Mouse (Mus musculus) adrenal gland, adult 2 months (tissue): ENCODE results near the gene Adgrb2. TPM values are rescaled to one million over a fixed set of nuclear protein-coding genes. Genes with fewer than 3 reads are reported as not detected.

Experiments used
- DNase-seq: peaks from one replicate; pipeline ENCODE4 v3.0.0; 2021
- long read RNA-seq: library from polyadenylated mRNA; stranded (forward); transcript quantifications from one replicate; pipeline ENCODE4 v2.0.0, GENCODE M21; 2021
- polyA plus RNA-seq: library from polyadenylated mRNA; depleted of rRNA; stranded (reverse); fragments of >200 nt; gene quantifications from 2 replicates; pipeline ENCODE4 v1.2.3, GENCODE M21; 2012; rRNA removed
- total RNA-seq, 2 experiments: library from RNA; stranded (reverse); gene quantifications; 2 replicates each; pipeline ENCODE4 v1.2.3; 2021

The Adgrb2 gene
- total RNA-seq = 10 to 100 TPM; 18.7 to 24.9 TPM
- polyA plus RNA-seq = 87.5 and 105 TPM in 2 replicates
- long read RNA-seq, full-length matches to known transcripts = 1 of 20 reads
- long read RNA-seq, partial matches to known transcripts = 11 of 20 reads
- long read RNA-seq, other reads (novel, unspliced or antisense) = 8 of 20 reads

DNA sequence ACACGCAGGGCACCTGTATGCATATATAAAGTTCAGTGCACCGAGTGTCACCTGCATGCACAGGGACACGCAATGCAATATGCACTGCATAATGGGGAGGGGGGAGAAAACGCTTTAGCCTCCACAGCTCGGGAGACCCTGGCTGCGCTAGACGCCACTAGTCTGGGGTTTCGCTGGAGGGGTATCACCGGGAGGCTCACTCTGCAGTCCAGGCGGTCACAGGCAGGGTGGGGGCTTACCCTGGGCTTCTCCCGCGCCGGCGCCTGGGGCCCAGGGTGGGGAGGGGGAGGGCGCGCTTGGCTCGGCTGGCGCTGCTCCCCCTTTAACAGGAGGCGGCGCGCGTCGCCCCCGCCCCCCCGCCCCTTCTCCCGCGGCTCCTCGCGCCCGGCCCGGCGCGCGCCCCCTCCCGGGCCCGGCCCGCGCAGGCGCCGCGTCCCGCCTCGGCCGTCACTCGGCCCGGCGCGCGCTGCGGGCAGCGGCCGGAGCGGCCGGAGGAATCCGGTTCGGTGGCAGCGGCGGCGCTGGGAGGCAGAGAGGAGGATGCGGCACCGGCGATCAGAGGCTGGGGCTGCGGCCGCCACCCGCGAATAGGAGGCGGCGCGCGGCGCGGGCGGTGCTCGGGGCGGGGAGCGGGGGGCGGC is at the start of gene Adgrb2:
Gene Adgrb2, plus strand, starts transcription at position 450 of the 641 bp plus-strand sequence.
- DNase-seq = peak; percentile 60

DNA sequence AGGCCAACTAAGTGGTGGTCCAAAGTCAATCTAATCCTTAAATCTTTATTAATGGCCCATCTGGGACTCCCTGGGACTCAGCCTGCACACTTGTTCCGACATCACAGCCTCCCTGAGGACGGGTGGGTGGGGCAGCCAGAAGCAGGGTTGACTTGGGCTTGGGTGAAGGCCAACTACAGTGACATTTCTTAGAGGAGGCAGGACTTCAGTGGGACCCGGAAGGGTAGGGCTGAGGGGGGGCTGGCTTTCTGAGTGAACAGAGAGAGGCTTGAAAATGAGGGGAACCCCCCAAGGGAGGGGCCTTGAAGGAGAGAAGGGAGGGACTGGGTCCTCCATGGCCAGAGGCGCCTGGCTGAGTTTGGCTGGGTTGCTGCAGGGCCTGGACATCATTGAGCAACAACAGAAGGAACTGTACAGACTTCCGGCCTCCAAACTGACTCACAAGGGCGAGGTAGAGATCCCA is 33.3 kb upstream of the Adgrb2 start:
- peak; percentile 52 for DNase-seq

DNA sequence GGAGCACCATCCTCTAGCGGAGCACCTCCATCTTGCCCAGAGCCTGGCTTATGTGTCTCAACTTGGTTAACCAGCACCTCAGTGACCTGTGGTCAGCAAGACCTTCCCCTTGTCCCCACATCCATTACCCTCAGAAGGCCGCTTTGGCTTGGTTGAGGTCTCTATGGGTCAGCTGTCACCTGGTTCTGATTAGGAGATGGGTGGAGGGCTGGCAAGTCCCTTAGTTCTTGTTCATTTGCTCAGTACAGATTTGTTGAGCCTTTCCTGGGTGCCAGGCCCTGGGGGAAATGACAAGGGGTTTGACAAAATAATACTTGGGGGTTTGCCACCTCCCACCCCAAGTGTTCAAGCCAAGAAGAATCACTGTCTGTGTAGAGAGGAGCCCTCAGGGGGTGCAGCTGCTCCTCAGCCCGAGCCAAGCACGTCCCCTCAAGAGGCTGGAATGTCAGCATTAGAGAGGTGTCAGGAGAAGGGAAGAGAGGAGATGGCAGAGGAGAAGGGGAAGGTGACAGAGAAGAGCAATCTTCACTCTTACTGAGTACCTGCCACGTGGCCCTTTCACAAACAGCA is 32.3 kb upstream of the Adgrb2 start:
- DNase-seq = no peak

DNA sequence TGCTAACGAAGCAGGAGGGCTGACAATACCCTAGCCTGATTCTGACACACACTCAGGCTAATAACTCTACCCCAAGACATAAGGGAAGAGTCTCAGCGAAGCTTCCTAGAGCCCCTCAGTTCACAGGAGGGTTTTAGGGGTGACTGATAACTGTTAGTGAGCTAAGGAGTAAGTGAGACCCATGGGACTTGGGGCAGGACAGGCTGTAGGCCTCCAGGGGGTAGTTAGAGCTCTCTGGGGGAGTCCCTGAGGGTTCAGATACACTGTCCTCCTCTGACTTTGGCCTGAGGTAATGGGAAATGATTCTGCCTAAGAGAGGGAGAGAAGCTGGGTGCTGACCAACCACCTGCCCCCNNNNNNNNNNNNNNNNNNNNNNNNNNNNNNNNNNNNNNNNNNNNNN is 30.1 kb upstream of the Adgrb2 start:
- DNase-seq = no peak

DNA sequence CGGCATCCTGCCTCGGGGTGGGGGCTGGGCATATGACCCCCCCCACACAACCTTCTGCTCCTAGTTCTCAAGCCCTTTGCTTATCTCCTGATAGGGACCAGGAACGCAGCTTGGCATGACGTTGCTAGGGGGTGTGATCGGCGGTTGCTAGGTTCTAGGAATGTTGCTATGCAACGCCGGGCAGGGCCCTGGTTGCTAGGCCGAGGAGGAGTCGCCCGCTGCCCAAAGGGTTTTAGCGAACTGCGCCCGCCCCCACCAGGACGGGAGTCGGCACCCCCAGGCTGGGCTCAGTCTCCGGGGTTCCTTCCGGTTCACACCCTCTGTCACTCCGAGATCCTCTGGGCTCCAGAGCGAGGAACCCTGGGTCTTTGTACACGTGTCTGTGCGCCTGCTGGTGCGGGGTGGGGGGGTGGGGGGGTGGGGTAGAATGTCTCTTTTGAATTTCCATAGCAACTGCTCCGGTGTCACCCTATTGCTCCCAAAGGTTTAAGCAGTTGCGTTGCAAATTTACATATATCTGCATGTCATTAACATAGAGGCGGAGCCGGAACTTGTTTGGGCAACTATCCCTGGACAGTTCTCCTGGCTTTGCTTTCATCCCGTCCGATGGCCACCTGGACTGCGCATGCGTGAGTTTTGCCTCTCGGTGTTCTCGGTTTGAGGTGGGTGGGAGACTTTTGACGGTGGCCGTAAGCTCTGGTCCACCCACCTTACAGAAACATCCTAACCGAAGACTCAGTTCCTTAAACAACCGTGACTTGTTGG is 24.3 kb upstream of the Adgrb2 start:
- DNase-seq = peak; percentile 90

DNA sequence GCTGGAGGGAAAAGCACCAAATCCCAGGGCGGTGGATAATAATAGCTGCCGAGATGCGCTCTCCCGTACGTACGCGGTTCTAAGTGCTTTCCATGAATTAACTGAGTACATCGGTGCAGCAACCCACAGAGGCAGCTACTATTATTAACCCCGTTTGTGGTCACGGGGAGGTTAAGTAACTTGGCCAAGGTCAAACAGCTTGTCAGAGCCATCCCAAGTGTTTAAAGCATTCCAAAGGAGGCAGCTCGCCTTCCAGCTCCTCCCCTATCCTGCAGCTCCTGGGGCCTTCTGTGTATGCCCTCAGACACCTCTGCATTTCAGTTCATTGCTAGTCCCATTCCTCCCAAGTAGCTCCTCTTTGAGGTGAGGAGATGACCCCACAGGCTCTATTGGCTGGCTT is 19.4 kb upstream of the Adgrb2 start:
- no peak for DNase-seq

DNA sequence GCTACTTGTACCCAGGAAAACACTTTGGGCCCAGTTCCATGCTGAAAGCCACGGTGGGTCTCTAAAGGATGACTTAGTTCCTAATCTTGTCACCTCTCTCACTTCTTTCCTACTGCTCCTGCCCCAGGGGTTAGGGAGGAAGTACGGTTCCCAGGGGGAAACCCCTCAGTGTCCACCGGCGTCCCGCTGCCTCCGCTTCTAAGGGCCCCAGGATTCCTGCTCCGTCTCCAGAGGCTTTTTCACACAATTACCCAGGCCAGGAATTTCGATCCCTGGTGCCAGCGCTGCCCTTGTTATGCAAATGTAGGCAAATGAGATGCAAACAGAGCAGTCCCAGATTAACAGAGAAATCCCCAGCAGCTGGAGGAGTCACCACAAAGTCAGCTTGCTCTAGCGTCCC is 18.5 kb upstream of the Adgrb2 start:
- DNase-seq = no peak

DNA sequence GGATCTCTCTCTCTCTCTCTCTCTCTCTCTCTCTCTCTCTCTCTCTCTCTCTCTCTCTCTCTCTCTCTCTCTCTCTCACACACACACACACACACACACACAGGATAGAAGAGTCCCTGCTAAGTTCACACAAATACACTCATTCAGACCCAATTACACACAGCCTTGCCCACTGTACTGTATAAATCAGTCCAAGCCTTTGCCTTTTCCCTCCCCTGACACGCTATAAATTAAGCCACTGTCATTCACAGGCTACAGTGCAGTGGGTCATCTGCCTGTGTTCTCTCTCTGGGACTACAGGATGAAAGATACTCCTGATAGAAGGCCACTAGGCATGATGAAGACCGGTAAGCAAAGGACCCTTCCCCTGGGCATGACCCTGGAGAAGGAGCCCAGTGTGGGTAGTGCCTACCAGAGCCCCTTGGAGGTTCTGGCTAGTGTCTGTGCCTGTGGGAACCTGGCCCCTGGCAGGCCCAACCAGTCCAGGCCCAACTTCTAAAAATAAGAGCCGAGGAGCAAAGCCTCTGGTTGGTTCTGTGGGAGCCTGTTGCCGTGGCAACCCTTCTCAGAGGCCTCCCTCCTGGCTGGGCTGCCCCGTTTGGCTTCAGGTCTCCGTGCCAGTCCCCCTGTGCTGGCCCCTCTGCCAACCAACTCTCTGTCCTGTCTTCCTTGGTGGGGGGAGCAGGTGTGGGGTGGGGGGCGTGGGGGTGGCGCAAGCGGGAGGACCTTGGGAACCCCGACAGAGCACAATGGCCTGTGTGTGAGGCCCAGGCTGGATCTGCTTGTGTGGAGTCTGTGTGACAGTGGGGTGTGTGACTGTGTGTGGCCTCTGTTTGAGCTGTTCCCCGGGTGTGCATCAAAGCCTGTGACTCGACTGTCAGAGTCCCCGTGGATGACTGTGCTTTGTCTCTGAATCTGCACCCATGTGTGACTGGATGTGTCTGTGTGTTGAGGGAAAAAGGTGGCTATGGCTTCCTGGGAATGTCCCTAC is 17.4 kb upstream of the Adgrb2 start:
- DNase-seq = no peak

DNA sequence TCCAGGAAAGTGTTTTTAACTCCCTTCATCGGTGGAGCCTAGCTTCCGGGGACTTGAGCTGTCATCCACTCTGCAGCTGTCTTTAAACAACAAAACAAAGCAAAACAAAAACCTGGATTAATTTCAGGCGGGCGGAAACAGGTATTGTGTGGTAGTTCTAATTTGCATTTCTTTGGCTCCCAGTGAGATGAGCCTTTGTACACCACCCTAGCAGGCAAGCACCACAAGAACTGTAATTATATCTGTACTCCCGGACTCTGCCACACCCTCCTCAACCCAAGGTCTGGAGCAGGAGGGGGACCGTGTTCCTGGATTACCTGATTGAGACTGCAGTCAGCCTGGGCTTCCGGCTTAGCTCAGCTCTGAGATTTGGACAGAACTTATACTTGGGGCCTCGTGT is 14.5 kb upstream of the Adgrb2 start:
- DNase-seq = no peak

DNA sequence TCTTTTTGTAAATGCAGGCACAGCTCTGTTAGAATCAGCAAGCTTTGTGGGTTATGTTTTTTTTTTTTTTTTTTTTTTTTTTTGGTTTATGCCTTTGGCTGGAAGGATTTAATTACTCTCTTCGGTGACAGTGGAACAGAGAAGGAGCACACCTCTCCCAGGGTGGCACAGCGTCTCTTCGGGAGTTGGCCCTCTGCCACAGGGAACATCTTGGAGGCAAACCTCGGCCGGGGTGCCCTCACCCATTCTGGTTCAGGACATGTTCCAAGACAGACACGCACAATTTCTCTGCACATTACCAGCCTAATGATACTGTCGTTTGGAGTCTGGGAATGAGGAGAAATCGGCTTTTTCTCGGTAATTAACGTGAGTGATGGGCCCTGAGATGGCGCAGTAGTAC is 13.8 kb upstream of the Adgrb2 start:
- no peak for DNase-seq

DNA sequence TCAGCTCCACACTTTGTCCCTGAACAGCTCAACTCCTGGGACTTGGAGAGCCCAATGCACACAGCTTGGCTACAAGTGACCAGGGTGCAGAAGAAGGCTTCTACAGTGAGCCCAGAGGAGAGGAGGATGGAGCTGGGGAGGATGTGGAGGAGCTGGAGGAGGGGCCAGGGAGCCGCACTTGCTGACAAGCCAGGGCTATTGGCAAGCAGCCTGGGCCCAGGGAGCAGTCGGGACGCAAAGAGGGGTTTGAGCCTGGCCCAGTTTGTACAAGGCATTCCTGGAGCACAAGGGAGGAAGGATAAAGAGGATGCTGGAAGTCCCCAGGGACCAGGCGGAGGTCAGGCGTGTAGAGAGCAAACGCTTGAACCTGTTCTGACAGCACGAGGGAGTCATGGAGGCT is 12.7 kb upstream of the Adgrb2 start:
- no peak for DNase-seq

DNA sequence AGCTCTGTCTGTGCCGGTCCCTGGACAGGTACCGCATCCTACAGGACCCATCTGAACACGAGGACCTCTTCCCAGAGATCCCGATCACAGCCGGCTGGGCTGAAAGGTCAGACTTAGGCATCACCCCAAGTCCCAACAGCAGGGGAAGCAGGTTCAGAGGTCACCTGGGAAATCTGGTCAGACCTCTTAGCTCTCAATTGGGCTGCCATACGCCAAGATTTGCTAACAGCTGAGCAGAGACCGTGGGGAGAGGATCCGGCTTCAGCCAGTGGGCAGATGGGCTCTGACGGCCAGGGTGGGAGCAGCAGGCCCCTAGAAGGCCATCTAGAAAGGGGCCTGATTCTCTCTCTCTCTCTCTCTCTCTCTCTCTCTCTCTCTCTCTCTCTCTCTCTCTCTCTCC is 10.4 kb upstream of the Adgrb2 start:
- no peak for DNase-seq

DNA sequence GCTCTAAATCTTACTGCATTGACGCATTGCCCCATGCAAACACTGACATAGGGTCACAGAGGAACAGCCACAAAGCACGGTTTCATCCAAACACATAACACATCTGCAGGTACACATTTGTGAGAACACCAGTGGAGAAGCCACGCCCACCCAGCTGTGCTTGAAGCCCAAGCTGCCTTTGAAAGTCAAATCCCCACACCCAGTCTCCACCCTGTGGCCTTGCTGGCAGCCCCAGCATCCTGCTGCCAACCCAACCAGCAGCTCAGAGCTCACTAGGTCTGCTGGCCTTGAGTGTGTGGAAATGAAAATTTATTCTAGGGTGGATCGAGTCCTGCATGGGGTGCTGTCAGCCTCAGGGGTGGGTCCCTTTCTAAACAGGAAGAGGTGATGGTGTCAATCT is 7.4 kb upstream of the Adgrb2 start:
- peak; percentile 75 for DNase-seq

DNA sequence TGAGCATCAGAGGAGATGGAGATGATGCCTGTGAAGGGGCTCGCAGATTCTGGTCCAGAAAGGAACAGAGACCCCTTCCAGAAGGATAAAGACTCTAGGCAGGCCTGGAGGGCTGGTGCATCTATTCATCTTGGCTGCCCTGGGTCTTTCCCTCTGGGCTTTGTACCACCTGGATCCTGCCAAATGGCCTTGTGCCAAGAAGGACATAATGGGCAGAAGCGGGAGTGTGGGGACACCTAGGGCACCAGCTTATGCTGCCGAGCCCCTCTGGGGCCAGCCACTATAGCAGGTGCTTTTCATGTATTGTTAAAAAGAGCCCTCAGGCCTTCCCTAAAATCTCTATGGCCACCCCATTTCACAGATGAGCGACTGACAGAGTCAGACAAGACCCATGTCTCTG is 6.4 kb upstream of the Adgrb2 start:
- DNase-seq = no peak

DNA sequence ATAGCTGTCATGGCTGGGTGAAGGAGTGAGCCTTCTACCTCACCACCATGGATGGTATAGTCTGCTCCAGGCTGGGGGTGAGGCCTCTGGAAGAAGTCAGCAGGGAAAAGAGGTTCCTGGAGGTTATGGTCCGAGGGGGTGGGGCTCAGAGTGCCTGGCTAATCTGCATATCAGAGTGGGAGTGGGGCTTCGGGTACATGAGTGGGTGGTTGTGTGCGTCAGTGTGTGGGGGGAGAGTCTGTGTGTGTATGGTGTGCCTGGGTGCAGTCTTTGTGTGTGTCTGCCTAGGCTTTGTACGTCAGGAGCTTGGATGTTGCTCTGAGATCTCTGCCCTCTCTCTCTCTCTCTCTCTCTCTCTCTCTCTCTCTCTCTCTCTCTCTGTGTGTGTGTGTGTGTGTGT is 5.7 kb upstream of the Adgrb2 start:
- DNase-seq = no peak

DNA sequence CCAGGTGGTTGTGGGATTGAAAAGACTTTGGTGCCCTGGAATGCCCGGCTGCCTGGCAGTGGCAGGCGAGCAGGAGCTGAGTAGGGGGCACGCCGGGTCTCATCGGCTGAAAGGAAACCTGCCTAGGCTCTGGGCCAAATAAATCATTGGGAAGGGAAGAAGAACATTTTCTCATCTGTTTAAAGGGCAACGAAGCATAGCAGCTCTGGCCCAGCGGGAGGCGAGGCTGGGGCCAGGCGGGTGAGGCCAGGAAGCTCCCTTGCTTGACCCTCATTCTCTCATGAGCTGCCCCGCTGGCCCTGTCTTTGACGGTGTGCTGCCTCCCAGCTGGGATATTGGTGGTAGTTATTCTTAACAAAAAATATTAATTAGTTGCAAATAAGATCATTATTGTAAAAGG is 3.0 kb upstream of the Adgrb2 start:
- DNase-seq = no peak

DNA sequence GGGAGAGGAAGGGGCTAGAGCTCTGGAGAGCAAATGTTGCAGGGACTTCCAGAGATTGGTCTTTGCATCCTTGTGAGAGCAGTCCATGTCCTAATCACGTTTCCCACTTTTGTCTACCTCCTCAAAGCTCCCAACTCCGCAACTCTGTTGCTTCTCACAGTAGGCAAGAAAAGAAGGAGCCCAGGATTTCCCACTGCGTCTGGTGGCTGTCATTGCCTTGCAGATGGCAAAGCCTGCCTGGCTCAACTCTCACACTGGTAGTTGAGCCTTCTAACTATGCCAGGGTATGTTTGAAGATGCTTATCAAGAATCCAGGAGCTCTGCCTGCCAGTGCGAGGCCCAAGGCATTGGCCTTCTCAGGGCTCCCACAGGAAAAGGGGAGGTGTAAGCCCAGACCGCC is 1.6 kb upstream of the Adgrb2 start:
- no peak for DNase-seq

DNA sequence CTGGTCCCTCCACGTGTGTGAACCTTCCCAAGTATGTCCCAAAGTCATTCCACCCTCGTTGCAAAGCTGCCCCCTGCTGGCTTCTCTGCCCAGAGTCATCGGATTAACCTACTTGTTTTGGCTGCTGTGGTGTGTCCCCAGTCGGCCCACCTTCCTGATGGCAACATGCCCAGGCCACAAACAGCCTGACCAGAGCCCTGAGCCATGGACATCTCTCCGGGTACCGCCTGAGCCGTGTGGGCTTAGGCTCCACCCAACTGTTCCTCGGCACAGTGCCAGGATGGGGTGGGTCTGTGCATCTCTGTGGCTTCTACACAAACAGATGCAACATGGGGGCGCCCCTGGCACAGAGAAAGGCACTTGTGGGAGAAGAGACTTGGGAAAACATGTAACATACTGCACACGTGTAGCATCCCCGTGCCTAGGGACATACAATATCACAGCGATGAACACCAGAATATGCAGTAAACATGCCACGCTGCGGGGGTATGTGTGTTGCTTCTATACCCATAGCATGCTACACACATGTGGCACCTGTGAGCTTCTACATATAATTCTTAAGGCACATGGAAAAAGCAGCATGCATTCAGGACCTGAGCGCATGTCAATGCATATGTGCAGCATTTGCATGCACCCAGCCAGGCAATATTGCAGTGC is 778 bp upstream of the Adgrb2 start:
- DNase-seq = peak; percentile 87

DNA sequence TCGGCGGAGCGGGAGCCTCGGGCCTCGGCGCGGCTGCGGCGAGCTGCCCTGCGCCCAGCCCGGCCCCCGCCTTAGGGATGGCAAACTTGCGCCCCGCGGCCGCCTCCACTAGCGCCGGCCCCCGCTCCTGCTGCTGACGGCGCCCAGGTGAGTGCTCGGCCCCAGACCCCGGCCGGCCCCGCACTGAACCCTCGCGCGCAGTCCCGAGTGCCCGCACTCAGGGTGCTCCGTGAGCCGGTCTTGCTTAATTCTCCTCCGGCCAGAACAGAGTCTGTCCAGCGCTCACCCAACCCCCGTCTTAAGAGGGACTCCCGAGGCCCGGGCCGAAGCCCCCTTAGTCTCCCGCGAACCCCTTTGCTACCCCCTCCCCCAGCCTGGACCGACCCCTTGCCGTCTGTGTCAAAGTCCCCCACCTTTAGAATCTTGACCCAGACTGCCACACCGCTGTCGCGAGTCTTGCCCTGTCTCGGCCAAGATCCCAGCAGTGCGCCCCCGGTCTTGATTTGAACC is 546 bp downstream of the Adgrb2 start:
- DNase-seq = peak; percentile 55

DNA sequence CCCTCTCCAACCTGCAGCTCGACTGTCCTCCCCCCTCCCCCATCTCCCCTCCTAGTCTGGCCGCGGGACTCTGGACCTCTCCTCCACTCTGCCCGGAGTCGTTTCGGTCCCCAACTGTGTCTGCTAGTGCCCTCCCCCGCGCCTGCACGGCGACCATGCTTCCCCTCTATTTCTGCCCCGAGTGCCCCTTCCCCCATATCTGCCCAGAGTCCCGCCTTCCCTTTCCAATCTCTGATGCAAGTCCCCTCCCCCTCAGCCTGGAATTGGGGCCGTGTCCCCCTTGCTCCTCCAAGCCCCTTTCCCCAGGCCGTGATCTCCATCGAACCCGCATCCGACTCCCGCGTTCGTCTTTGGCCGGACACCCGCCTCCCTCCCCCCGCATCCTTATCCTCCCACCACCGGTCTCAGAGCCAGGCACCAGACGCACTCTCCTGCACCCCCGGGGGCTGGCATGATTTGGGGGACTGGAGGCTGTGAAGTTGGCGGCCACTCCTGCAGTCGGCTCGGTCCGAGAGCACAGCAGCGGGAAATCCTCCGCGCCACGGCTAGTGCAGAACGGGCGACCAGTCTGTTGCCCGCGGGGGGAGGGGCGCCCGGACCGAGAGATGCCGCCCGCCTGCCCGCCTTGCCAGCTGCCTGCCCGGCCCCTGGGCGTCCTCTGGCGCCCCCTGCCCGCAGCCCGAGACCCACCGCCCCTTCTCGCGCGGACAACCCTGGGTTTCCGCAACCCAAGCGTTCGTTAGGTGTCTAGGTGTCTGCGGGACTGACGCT is 1.2 kb downstream of the Adgrb2 start:
- peak; percentile 78 for DNase-seq
